Mouse (Mus musculus): ENCODE measurements around the gene Spns1.
"Not testable (repeated sequence)": the region's sequence is repeated elsewhere in the genome, so short reads cannot be mapped to it uniquely, and the experiment has no call there.

The Spns1 gene

GRCm38 (mm10) chr7:126335556-126335955 lies 41.7 kb downstream of the Spns1 start:
- no peak for DNase-seq

GRCm38 (mm10) chr7:126332691-126333090 lies 44.6 kb downstream of the Spns1 start:
- no peak for DNase-seq

GRCm38 (mm10) chr7:126330693-126331092 lies 46.6 kb downstream of the Spns1 start:
- no peak for DNase-seq

GRCm38 (mm10) chr7:126329907-126330645 lies 47.2 kb downstream of the Spns1 start:
- no peak for DNase-seq

- DNase-seq: not testable (repeated sequence)
These were observed 48.4 kb downstream of the Spns1 start for GRCm38 (mm10) chr7:126328848-126329247.

GRCm38 (mm10) chr7:126325576-126326273 lies 51.5 kb downstream of the Spns1 start:
- DNase-seq: not testable (repeated sequence)

GRCm38 (mm10) chr7:126324791-126325190 lies 52.5 kb downstream of the Spns1 start:
- no peak for DNase-seq

- peak; percentile 87 for DNase-seq
These were observed 53.5 kb downstream of the Spns1 start for GRCm38 (mm10) chr7:126323729-126324128.
